Mouse (Mus musculus) heart, embryonic 10.5 days (tissue): ENCODE results near the gene Pcgf5. TPM values are rescaled to one million over a fixed set of nuclear protein-coding genes. Genes with fewer than 3 reads are reported as not detected.

Experiments used
- DNase-seq: peaks from one replicate; pipeline ENCODE4 v3.0.0-alpha.2; 2017; ENCODE audit warnings: low spot score
- H3K27ac ChIP-seq: fragments of 300-500 bp; sonication (generic); 2 replicates; pipeline ENCODE4 v1.5.1; 2016; ENCODE audit warnings: mild to moderate bottlenecking
- H3K27me3 ChIP-seq: fragments of 300-500 bp; sonication (generic); 2 replicates; pipeline ENCODE4 v1.6.1; 2016; ENCODE audit warnings: mild to moderate bottlenecking; ENCODE audit not compliant: poor library complexity, insufficient read depth, severe bottlenecking
- H3K36me3 ChIP-seq: fragments of 300-500 bp; sonication (generic); 2 replicates; pipeline ENCODE4 v1.6.1; 2016; ENCODE audit warnings: mild to moderate bottlenecking, moderate library complexity
- H3K4me1 ChIP-seq: fragments of 300-500 bp; sonication (generic); 2 replicates; pipeline ENCODE4 v1.6.1; 2016; ENCODE audit warnings: mild to moderate bottlenecking
- H3K4me3 ChIP-seq: fragments of 300-500 bp; sonication (generic); 2 replicates; pipeline ENCODE4 v1.5.1; 2016; ENCODE audit warnings: mild to moderate bottlenecking, moderate library complexity
- H3K9me3 ChIP-seq: fragments of 300-500 bp; sonication (generic); 2 replicates; pipeline ENCODE4 v1.6.1; 2016; ENCODE audit warnings: mild to moderate bottlenecking, moderate library complexity
- WGBS: fragments of 180-500 bp; shearing (Covaris S2); methylation state at CpG from one replicate; pipeline ENCODE4 v1.1.7; 2016; 5-methylcytosine and 5-hydroxymethylcytosine counted together
- polyA plus RNA-seq: library from polyadenylated mRNA; unstranded; fragments of >200 nt; fragmentation: Nextera tagmentation; extraction: Ambion mirVana; gene quantifications from 2 replicates; pipeline ENCODE4 v1.2.1, GENCODE M21; 2016

Pcgf5 gene
- polyA plus RNA-seq, 1 experiment from 2014 or later: 38.6 TPM

DNA sequence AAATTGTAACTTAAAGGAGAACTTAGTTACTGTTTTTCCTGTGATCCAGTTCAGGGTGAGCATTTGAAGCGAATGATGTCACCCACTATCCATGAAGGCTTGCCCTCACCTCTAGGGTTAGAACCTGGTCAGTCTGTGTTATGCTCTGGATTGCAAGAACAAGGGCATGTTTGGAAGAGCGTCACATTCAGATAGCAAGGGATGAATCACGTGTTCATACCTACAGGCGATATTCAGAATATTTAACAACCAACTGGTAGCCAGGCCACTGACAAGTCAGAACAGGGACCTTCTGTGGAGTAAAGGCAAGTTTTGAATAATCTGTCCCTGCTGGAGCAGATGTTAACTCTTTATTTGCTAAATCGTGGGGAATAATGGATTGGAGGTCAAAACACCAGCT, 14.4 kb downstream of the Pcgf5 start:
- Histone ChIP-seq H3K4me3 (no peak overlapping the region), H3K9me3 (no peaks in the 10 kb centered on the region), H3K4me1 (peaks cover 17% of the 10 kb centered on the region), H3K27me3 (no peaks in the 10 kb centered on the region), H3K27ac (no peak overlapping the region), H3K36me3 (no peaks in the 10 kb centered on the region)
- WGBS: 81% methylated on average over 5 of the region's 5 CpGs
- DNase-seq: no peak

DNA sequence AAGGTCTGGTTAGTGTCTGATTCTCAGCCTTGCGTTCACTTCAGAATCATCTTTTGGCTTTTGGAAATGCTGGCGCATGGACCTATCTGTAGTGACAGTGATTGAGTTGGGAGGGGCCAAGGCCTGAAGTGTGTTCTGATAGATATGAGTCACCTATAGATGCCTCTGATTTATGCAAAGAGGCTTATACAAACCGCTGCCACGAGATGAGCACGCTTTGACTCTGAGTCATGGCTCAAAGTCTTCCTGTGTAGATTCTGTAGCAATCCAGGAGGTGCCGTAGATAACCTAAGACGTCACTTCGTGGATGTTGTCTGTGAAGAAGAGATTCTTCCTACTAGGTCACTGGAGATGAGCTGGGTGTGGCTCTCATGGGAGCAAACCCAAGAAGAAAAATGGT, 16.6 kb downstream of the Pcgf5 start:
- H3K9me3 ChIP-seq: no peaks in the 10 kb centered on the region
- H3K4me3 ChIP-seq: no peak overlapping the region
- peaks cover 17% of the 10 kb centered on the region for H3K4me1 ChIP-seq
- no peak for DNase-seq
- no peaks in the 10 kb centered on the region for H3K36me3 ChIP-seq
- 82% methylated on average over 8 of the region's 8 CpGs for WGBS
- no peak overlapping the region for H3K27ac ChIP-seq
- H3K27me3 ChIP-seq: no peaks in the 10 kb centered on the region

DNA sequence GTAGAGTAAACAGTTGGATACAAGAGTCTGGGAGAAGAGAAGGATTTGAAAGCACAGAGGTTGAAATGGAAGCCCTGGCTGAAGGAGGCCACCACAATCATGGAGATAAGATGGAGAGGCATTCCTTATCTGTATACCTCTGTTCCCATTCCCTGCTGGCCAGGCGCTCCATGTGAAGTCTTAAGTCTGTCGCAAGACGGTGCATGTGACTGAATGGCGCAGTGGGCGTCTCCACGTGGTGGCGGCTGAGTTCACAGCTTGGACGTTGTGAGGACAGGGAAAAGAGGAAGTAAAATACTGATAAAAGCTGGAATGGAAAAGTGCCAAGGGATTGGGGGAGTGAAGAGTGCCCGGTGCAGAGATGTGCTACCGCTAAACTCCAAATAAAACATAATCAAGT, 23.4 kb downstream of the Pcgf5 start:
- Histone ChIP-seq H3K27ac (no peak overlapping the region), H3K9me3 (no peaks in the 10 kb centered on the region), H3K36me3 (no peaks in the 10 kb centered on the region), H3K4me1 (peaks cover 12% of the 10 kb centered on the region), H3K27me3 (no peaks in the 10 kb centered on the region), H3K4me3 (no peak overlapping the region)
- WGBS: 54% methylated on average over 10 of the region's 10 CpGs
- DNase-seq: no peak

DNA sequence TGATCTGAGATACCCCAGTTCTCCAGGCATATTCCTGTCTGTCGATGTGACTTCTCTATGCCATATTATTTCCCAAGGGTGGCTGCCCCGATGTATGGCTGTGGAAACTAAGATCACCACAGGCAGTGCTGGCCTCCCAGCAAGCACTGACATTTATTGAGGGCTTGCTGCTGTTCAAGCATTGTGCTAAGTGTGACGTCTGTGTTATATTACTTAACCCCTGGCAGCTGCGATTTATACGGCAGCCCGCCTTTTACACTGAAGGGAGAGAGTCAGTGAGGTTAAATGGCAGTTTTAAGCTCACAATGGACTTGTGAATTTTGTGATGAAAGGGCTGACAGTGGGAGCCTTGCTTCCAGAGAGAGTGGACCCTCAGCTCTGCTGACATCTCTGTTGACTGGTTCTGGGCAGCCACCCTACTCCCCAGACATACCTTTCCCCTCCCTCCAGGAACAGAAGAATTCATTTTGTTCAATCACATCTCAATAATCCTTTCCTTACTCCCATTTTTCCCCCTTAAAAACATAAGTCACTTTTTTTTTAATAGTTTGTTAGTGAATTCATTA, 25.0 kb downstream of the Pcgf5 start:
- DNase-seq: no peak
- no peaks in the 10 kb centered on the region for H3K9me3 ChIP-seq
- H3K27ac ChIP-seq: no peak overlapping the region
- H3K27me3 ChIP-seq: no peaks in the 10 kb centered on the region
- H3K4me1 ChIP-seq: peaks cover 12% of the 10 kb centered on the region
- H3K4me3 ChIP-seq: no peak overlapping the region
- H3K36me3 ChIP-seq: no peaks in the 10 kb centered on the region
- WGBS: 45% methylated on average over 6 of the region's 6 CpGs

DNA sequence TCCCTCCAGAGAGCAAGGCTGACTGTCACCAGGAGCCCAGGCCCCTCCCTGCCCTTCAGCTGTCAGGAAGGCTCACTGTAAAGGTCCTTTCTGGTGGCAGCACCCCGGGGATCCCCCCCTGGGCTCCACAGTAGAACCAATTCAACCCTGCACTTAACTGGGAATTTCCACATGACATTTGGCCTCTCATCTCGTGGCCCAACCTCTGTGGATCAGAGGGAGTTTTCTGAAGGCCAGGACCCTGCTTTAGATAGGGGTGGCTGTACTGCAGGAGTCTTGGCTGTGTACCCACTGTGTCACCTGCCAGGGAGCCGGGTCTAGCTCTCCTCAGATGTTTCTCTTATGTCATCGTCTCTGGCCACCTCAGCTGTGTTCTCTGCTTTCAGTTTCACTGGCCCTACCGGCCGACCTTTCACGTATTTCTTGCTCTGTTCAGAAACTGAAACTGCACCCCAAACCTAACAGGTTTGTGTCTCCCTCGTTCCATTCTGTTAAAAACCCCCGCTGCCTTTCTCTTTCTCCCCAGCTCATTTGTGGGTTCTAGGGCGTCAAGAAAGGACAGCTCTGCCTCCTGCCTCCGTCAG, 27.2 kb downstream of the Pcgf5 start:
- Histone ChIP-seq H3K4me1 (peaks cover 12% of the 10 kb centered on the region), H3K36me3 (no peaks in the 10 kb centered on the region), H3K9me3 (no peaks in the 10 kb centered on the region), H3K27ac (no peak overlapping the region), H3K4me3 (no peak overlapping the region), H3K27me3 (no peaks in the 10 kb centered on the region)
- no peak for DNase-seq
- 80% methylated on average over 11 of the region's 11 CpGs for WGBS

DNA sequence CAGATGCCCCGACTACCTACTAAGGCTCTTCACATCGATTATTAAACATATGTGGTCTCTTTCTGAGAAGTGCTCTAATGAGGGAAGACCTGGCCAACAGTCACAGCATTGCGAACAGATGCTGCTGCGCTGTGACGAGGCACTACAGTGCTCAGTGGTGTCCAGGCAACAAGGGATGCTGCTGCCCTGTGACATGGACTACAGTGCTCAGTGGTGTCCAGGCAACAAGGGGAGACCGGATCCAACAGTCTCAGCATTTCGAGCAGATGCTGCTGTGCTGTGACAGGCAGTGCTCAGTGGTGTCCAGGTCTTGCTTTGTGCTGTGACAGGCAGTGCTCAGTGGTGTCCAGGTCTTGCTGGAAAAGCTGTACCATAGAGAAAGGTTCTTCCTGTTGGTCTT, 29.6 kb downstream of the Pcgf5 start:
- no peak for DNase-seq
- H3K4me3 ChIP-seq: no peak overlapping the region
- H3K9me3 ChIP-seq: no peaks in the 10 kb centered on the region
- H3K36me3 ChIP-seq: no peaks in the 10 kb centered on the region
- 85% methylated on average over 7 of the region's 7 CpGs for WGBS
- no peak overlapping the region for H3K27ac ChIP-seq
- H3K27me3 ChIP-seq: no peaks in the 10 kb centered on the region
- peaks cover 5% of the 10 kb centered on the region for H3K4me1 ChIP-seq

DNA sequence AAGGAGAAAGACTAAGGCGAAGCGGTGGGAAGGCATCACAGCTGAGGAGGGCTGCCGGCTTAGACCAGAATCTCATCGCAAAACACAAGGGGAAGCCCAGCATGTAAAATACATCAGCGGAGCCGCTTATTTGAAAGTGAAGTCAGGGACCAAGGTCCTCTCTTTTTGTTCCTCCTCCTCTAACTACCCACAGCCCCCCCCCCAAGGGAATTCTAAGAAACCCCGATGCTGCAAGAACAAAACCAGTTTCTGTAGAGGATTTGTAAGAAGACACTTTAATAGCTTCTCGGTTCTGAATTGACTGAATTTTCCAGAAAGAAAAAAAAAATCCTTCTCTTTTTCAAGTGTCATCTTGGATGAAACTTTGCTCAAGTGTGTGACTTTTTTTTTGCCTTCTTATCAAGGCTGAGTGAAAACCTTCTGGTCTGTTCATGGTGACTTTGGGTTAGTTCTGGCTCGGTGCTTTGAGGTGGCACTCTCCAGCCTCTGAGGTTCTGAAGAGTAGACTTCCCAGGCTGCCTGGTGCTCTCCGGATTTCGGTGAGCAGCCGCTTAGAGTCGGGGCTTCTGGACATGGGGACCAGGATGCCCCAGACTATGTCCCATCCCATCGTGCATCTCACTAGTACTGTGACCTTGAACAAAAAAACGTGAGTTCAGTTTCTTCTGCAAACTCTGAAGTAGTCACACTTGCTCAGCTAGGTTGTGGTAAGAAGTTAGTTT, 30.6 kb downstream of the Pcgf5 start:
- no peak for DNase-seq
- Histone ChIP-seq H3K4me3 (no peak overlapping the region), H3K27ac (no peak overlapping the region), H3K9me3 (no peaks in the 10 kb centered on the region), H3K27me3 (no peaks in the 10 kb centered on the region), H3K36me3 (no peaks in the 10 kb centered on the region), H3K4me1 (no peaks in the 10 kb centered on the region)
- WGBS: 75% methylated on average over 15 of the region's 15 CpGs

DNA sequence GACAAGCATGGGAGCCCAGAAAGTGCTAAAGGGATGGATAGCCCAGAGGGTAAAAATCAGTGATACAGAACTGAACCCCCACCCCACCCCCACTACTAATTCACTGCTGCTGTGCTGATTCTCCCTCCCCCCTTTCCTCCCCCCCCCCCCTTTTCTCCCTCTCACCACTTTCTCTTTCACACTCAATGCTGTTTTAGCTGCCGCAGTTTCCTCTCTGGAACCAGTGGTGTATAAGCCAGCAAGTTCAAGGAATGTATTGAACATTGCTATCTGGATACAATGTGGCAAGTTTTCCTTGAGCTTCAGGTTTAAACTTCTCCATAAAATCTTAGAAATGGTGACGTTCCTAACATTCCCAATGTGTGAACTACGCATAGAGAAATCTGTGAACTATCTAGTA, 34.8 kb downstream of the Pcgf5 start:
- H3K9me3 ChIP-seq: no peaks in the 10 kb centered on the region
- H3K27ac ChIP-seq: no peak overlapping the region
- no peak overlapping the region for H3K4me3 ChIP-seq
- no peak for DNase-seq
- WGBS: 87% methylated on average over 3 of the region's 3 CpGs
- no peaks in the 10 kb centered on the region for H3K27me3 ChIP-seq
- H3K4me1 ChIP-seq: peaks cover 6% of the 10 kb centered on the region
- no peaks in the 10 kb centered on the region for H3K36me3 ChIP-seq

DNA sequence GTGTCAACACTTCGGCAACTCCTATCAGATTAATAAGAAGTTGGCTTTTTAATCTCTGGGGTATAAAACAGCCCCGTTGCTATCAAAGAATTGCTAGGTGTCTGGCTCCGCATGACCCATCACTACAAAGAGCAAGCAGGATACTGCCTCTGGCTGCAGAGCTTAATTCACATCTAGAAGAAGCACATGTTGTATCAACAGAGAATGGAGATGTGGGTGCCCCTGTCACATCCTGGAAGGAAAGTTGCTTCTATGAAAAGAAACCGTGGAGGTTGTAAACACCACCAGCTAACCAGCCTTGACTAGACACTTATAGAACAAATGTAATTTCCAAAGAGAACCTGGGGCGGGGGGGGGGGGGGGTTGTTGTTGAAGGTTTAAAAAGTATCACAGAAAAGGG, 35.9 kb downstream of the Pcgf5 start:
- H3K27me3 ChIP-seq: no peaks in the 10 kb centered on the region
- 59% methylated on average over 5 of the region's 5 CpGs for WGBS
- no peaks in the 10 kb centered on the region for H3K36me3 ChIP-seq
- no peak overlapping the region for H3K4me3 ChIP-seq
- peaks cover 6% of the 10 kb centered on the region for H3K4me1 ChIP-seq
- no peak overlapping the region for H3K27ac ChIP-seq
- no peak for DNase-seq
- no peaks in the 10 kb centered on the region for H3K9me3 ChIP-seq

DNA sequence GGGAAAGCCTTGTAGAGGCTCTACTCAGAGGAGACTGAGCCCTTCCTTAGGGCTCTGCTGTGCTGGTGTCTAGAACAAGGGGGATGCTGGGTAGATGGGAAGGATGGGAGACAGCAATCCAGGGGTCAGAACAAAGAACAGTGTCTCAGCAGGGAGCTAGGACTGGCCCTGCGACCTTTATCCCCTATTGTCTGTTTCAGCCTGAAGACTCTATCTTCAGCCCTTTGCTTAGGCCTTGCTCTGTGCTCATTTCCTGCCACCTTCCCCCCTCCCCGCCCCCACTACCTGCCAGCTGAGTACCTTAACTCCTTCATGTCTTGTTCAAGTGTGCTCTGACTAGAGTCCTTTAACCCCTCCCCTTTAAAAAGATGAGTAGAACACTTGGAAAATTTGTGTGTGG, 36.3 kb downstream of the Pcgf5 start:
- no peak overlapping the region for H3K4me3 ChIP-seq
- no peaks in the 10 kb centered on the region for H3K27me3 ChIP-seq
- H3K36me3 ChIP-seq: no peaks in the 10 kb centered on the region
- H3K27ac ChIP-seq: peak overlapping the region; percentile 29; the same call in 1 of the 2 replicates
- H3K9me3 ChIP-seq: no peaks in the 10 kb centered on the region
- 20% methylated on average over 2 of the region's 2 CpGs for WGBS
- DNase-seq: no peak
- peaks cover 6% of the 10 kb centered on the region for H3K4me1 ChIP-seq

DNA sequence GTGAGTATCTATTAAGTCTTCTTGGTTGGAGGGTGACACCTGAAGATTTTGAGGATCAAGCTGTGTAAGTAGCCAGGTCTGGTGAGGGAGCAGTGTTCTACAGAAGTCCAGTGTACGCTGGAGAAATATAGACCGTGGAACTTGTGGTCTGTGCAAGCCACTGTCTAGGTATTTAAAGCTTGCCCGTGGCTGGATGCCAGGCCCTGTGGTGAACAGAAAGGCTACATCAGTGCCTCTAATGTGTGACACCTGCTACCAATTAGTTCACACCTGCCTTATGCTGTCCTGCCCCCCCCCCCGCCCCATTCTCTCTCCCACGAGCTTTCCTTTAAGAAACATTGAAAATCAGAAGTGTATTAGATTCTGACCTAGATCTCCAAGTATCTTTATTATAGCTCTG, 40.4 kb downstream of the Pcgf5 start:
- Histone ChIP-seq H3K4me1 (peaks cover 6% of the 10 kb centered on the region), H3K9me3 (no peaks in the 10 kb centered on the region), H3K36me3 (no peaks in the 10 kb centered on the region), H3K27ac (no peak overlapping the region), H3K27me3 (no peaks in the 10 kb centered on the region), H3K4me3 (no peak overlapping the region)
- WGBS: 79% methylated on average over 5 of the region's 5 CpGs
- DNase-seq: no peak

DNA sequence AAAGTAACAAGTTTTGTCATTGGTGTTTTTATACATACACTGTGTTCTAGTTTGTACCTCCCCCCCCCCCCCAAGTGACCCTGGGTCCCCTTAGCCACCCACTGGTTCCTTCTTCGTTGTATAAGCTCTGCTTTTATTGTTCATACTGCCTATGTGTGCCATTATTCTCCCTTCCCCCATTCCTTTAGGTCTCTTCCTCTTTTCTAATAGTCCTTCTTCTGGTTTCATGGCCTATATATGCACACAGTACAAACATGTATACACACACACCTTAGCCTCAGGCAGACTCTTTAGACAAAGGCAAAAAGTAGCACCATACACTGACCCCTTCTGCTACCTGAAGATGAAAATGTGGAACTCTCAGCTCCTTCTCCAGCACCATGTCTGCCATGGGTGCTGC, 42.6 kb downstream of the Pcgf5 start:
- DNase-seq: no peak
- Histone ChIP-seq H3K27ac (no peak overlapping the region), H3K4me3 (no peak overlapping the region), H3K4me1 (0 out of 2 replicates have a peak, but pooled peaks cover 4% of the 10 kb centered on the region), H3K27me3 (no peaks in the 10 kb centered on the region), H3K36me3 (no peaks in the 10 kb centered on the region), H3K9me3 (no peaks in the 10 kb centered on the region)
- 83% methylated on average over 1 of the region's 1 CpGs for WGBS

DNA sequence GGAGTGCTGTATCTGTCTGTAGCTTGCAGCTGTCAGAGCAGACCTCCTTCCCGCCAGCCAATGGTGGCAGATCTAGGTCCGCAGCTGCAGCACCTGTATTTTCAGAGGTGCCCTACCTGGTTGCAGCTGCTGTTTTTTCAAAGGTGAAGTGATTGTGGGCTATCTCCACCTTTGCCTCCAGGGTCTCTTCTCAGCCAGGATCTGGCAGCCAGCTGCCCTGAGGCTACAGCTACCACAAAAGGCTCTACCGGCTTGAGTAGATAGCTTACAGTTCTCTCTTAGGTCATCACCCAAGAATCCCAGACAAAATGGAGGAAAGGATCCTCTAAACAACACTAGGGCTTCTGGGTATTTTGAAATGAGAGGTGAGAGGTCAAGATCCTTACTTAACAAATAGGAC, 50.4 kb downstream of the Pcgf5 start:
- Histone ChIP-seq H3K4me3 (no peak overlapping the region), H3K27ac (no peak overlapping the region; the same call in 1 of the 2 replicates), H3K4me1 (peaks cover 9% of the 10 kb centered on the region; the same call in 1 of the 2 replicates), H3K27me3 (no peaks in the 10 kb centered on the region), H3K36me3 (no peaks in the 10 kb centered on the region), H3K9me3 (no peaks in the 10 kb centered on the region)
- WGBS: 67% methylated on average over 3 of the region's 3 CpGs
- no peak for DNase-seq
